Mouse (Mus musculus): ENCODE measurements around the gene Bloc1s3. TPM values are rescaled to one million over a fixed set of nuclear protein-coding genes. Genes with fewer than 3 reads are reported as not detected.

Bloc1s3 gene
- polyA plus RNA-seq, 1 experiment from 2014 or later = 2.7 TPM

- DNase-seq (ENCODE audit: low spot score) = no peak
- H3K9me3 ChIP-seq (ENCODE audit: control insufficient read depth, low read length) = no peaks in the 10 kb centered on the region
- peaks cover 11% of the 10 kb centered on the region for H3K27me3 ChIP-seq (ENCODE audit: control insufficient read depth, insufficient read depth, low read length)
- H3K4me2 ChIP-seq (ENCODE audit: low read depth) = no peak overlapping the region
- H3K27ac ChIP-seq (ENCODE audit: low read depth, low read length) = no peak overlapping the region
- ATAC-seq (ENCODE audit: insufficient read depth, low FRiP score, low TSS enrichment) = no peak
- no peaks in the 10 kb centered on the region for H3K36me3 ChIP-seq (ENCODE audit: control insufficient read depth, insufficient read depth, low read length)
- 0 out of 2 replicates have a peak, but pooled peaks cover 3% of the 10 kb centered on the region for H3K4me1 ChIP-seq (ENCODE audit: control insufficient read depth, insufficient read depth, low read length)
- 74% methylated on average over 5 of the region's 5 CpGs for whole genome bisulfite sequencing
- H3K9ac ChIP-seq (ENCODE audit: low read length) = no peak overlapping the region
- H3K4me3 ChIP-seq (ENCODE audit: low read depth, low read length) = no peak overlapping the region
Measured at GRCm38 (mm10) chr7:19496214-19496555, 12.0 kb downstream of the Bloc1s3 start.

GRCm38 (mm10) chr7:19495521-19496213 is 12.5 kb downstream of the Bloc1s3 start:
- no peaks in the 10 kb centered on the region for H3K36me3 ChIP-seq (ENCODE audit: control insufficient read depth, insufficient read depth, low read length)
- ATAC-seq (ENCODE audit: insufficient read depth, low FRiP score, low TSS enrichment) = no peak
- 0 out of 2 replicates have a peak, but pooled peaks cover 3% of the 10 kb centered on the region for H3K4me1 ChIP-seq (ENCODE audit: control insufficient read depth, insufficient read depth, low read length)
- H3K27me3 ChIP-seq (ENCODE audit: control insufficient read depth, insufficient read depth, low read length) = peaks cover 16% of the 10 kb centered on the region
- no peak overlapping the region for H3K27ac ChIP-seq (ENCODE audit: low read depth, low read length)
- H3K9me3 ChIP-seq (ENCODE audit: control insufficient read depth, low read length) = no peaks in the 10 kb centered on the region
- no peak overlapping the region for H3K4me3 ChIP-seq (ENCODE audit: low read depth, low read length)
- 70% methylated on average over 20 of the region's 20 CpGs for WGBS
- no peak overlapping the region for H3K9ac ChIP-seq (ENCODE audit: low read length)
- no peak for DNase-seq (ENCODE audit: low spot score)
- no peak overlapping the region for H3K4me2 ChIP-seq (ENCODE audit: low read depth)

GRCm38 (mm10) chr7:19494751-19495474 is 13.3 kb downstream of the Bloc1s3 start:
- ATAC-seq (ENCODE audit: insufficient read depth, low FRiP score, low TSS enrichment) = no peak
- no peak for DNase-seq (ENCODE audit: low spot score)
- Histone ChIP-seq H3K4me1 (ENCODE audit: control insufficient read depth, insufficient read depth, low read length) (0 out of 2 replicates have a peak, but pooled peaks cover 3% of the 10 kb centered on the region), H3K36me3 (ENCODE audit: control insufficient read depth, insufficient read depth, low read length) (no peaks in the 10 kb centered on the region), H3K4me2 (ENCODE audit: low read depth) (no peak overlapping the region), H3K9ac (ENCODE audit: low read length) (no peak overlapping the region), H3K9me3 (ENCODE audit: control insufficient read depth, low read length) (no peaks in the 10 kb centered on the region), H3K27me3 (ENCODE audit: control insufficient read depth, insufficient read depth, low read length) (peaks cover 24% of the 10 kb centered on the region), H3K27ac (ENCODE audit: low read depth, low read length) (no peak overlapping the region), H3K4me3 (ENCODE audit: low read depth, low read length) (no peak overlapping the region)
- WGBS = 85% methylated on average over 25 of the region's 25 CpGs

GRCm38 (mm10) chr7:19491731-19492130 is 16.4 kb downstream of the Bloc1s3 start:
- Histone ChIP-seq H3K27ac (ENCODE audit: low read depth, low read length) (no peak overlapping the region), H3K9ac (ENCODE audit: low read length) (no peak overlapping the region), H3K4me1 (ENCODE audit: control insufficient read depth, insufficient read depth, low read length) (0 out of 2 replicates have a peak, but pooled peaks cover 3% of the 10 kb centered on the region), H3K36me3 (ENCODE audit: control insufficient read depth, insufficient read depth, low read length) (no peaks in the 10 kb centered on the region), H3K9me3 (ENCODE audit: control insufficient read depth, low read length) (no peaks in the 10 kb centered on the region), H3K4me2 (ENCODE audit: low read depth) (0 out of 2 replicates have a peak overlapping the region, but pooled peaks have one; percentile 8), H3K4me3 (ENCODE audit: low read depth, low read length) (0 out of 2 replicates have a peak overlapping the region, but pooled peaks have one; percentile 5), H3K27me3 (ENCODE audit: control insufficient read depth, insufficient read depth, low read length) (peaks cover 44% of the 10 kb centered on the region)
- no peak for ATAC-seq (ENCODE audit: insufficient read depth, low FRiP score, low TSS enrichment)
- no peak for DNase-seq (ENCODE audit: low spot score)
- whole genome bisulfite sequencing = 3% methylated on average over 26 of the region's 26 CpGs

GRCm38 (mm10) chr7:19489525-19489924 is 18.6 kb downstream of the Bloc1s3 start:
- DNase-seq (ENCODE audit: low spot score) = peak; percentile 28
- Histone ChIP-seq H3K27me3 (ENCODE audit: control insufficient read depth, insufficient read depth, low read length) (peaks cover 44% of the 10 kb centered on the region), H3K4me3 (ENCODE audit: low read depth, low read length) (peak overlapping the region; percentile 16), H3K9me3 (ENCODE audit: control insufficient read depth, low read length) (no peaks in the 10 kb centered on the region), H3K9ac (ENCODE audit: low read length) (peak overlapping the region; percentile 10; the same call in 1 of the 2 replicates), H3K36me3 (ENCODE audit: control insufficient read depth, insufficient read depth, low read length) (no peaks in the 10 kb centered on the region), H3K27ac (ENCODE audit: low read depth, low read length) (no peak overlapping the region), H3K4me1 (ENCODE audit: control insufficient read depth, insufficient read depth, low read length) (0 out of 2 replicates have a peak, but pooled peaks cover 3% of the 10 kb centered on the region), H3K4me2 (ENCODE audit: low read depth) (peak overlapping the region; percentile 20; the same call in 1 of the 2 replicates)
- ATAC-seq (ENCODE audit: insufficient read depth, low FRiP score, low TSS enrichment) = no peak
- under 1% methylated on average over 31 of the region's 31 CpGs for WGBS

GRCm38 (mm10) chr7:19486549-19486948 is 21.6 kb downstream of the Bloc1s3 start:
- H3K27me3 ChIP-seq (ENCODE audit: control insufficient read depth, insufficient read depth, low read length) = peaks cover 36% of the 10 kb centered on the region
- no peaks in the 10 kb centered on the region for H3K9me3 ChIP-seq (ENCODE audit: control insufficient read depth, low read length)
- WGBS = 90% methylated on average over 7 of the region's 7 CpGs
- no peak overlapping the region for H3K27ac ChIP-seq (ENCODE audit: low read depth, low read length)
- H3K4me1 ChIP-seq (ENCODE audit: control insufficient read depth, insufficient read depth, low read length) = no peaks in the 10 kb centered on the region
- no peak overlapping the region for H3K4me2 ChIP-seq (ENCODE audit: low read depth)
- no peak overlapping the region for H3K4me3 ChIP-seq (ENCODE audit: low read depth, low read length)
- no peak for DNase-seq (ENCODE audit: low spot score)
- no peak for ATAC-seq (ENCODE audit: insufficient read depth, low FRiP score, low TSS enrichment)
- H3K9ac ChIP-seq (ENCODE audit: low read length) = no peak overlapping the region
- no peaks in the 10 kb centered on the region for H3K36me3 ChIP-seq (ENCODE audit: control insufficient read depth, insufficient read depth, low read length)

- H3K36me3 ChIP-seq (ENCODE audit: control insufficient read depth, insufficient read depth, low read length) = no peaks in the 10 kb centered on the region
- no peak overlapping the region for H3K4me3 ChIP-seq (ENCODE audit: low read depth, low read length)
- H3K4me1 ChIP-seq (ENCODE audit: control insufficient read depth, insufficient read depth, low read length) = no peaks in the 10 kb centered on the region
- H3K9ac ChIP-seq (ENCODE audit: low read length) = no peak overlapping the region
- WGBS = 91% methylated on average over 1 of the region's 1 CpGs
- DNase-seq (ENCODE audit: low spot score) (no peak), ATAC-seq (ENCODE audit: insufficient read depth, low FRiP score, low TSS enrichment) (no peak)
- H3K27ac ChIP-seq (ENCODE audit: low read depth, low read length) = no peak overlapping the region
- H3K27me3 ChIP-seq (ENCODE audit: control insufficient read depth, insufficient read depth, low read length) = peaks cover 26% of the 10 kb centered on the region
- no peaks in the 10 kb centered on the region for H3K9me3 ChIP-seq (ENCODE audit: control insufficient read depth, low read length)
- H3K4me2 ChIP-seq (ENCODE audit: low read depth) = no peak overlapping the region
Measured at GRCm38 (mm10) chr7:19485488-19485887, 22.7 kb downstream of the Bloc1s3 start.

- ATAC-seq (ENCODE audit: insufficient read depth, low FRiP score, low TSS enrichment) = no peak
- Histone ChIP-seq H3K4me1 (ENCODE audit: control insufficient read depth, insufficient read depth, low read length) (no peaks in the 10 kb centered on the region), H3K4me2 (ENCODE audit: low read depth) (no peak overlapping the region), H3K36me3 (ENCODE audit: control insufficient read depth, insufficient read depth, low read length) (no peaks in the 10 kb centered on the region), H3K27ac (ENCODE audit: low read depth, low read length) (no peak overlapping the region), H3K9ac (ENCODE audit: low read length) (no peak overlapping the region), H3K27me3 (ENCODE audit: control insufficient read depth, insufficient read depth, low read length) (peaks cover 4% of the 10 kb centered on the region; the same call in 1 of the 2 replicates), H3K9me3 (ENCODE audit: control insufficient read depth, low read length) (no peaks in the 10 kb centered on the region), H3K4me3 (ENCODE audit: low read depth, low read length) (no peak overlapping the region)
- no peak for DNase-seq (ENCODE audit: low spot score)
- WGBS = 86% methylated on average over 8 of the region's 8 CpGs
Measured at GRCm38 (mm10) chr7:19483281-19483680, 24.9 kb downstream of the Bloc1s3 start.

All from neural tube, embryonic 11.5 days (tissue).